Mouse (Mus musculus) spleen, adult 2 months (tissue): ENCODE measurements around the gene Swap70. TPM values are rescaled to one million over a fixed set of nuclear protein-coding genes. Genes with fewer than 3 reads are reported as not detected.

ENCODE experiments used
- DNase-seq, 2 experiments: peaks; one replicate each; pipeline versions ENCODE4 v3.0.0 to v3.0.0-alpha.2; 2012 to 2021; ENCODE audit warnings: low spot score in 2 of 2, low read depth in 1 of 2
- H3K27ac ChIP-seq: fragments of 200-500 bp; 2 replicates; pipeline ENCODE4 v1.5.1; 2012; ENCODE audit warnings: low read length, inconsistent platforms; ENCODE audit not compliant: insufficient read depth
- H3K27me3 ChIP-seq: fragments of 200-500 bp; 2 replicates; pipeline ENCODE4 v1.6.1; 2012; ENCODE audit warnings: mild to moderate bottlenecking, moderate library complexity, low read length, inconsistent platforms; ENCODE audit not compliant: control insufficient read depth, insufficient read depth
- H3K36me3 ChIP-seq: fragments of 200-500 bp; 2 replicates; pipeline ENCODE4 v1.6.1; 2012; ENCODE audit warnings: mild to moderate bottlenecking, low read length, inconsistent platforms; ENCODE audit not compliant: control insufficient read depth, insufficient read depth
- H3K4me1 ChIP-seq: fragments of 200-500 bp; 2 replicates; pipeline ENCODE4 v1.6.1; 2011; ENCODE audit warnings: inconsistent platforms; ENCODE audit not compliant: control insufficient read depth, insufficient read depth, insufficient read length
- H3K4me3 ChIP-seq: fragments of 200-500 bp; 2 replicates; pipeline ENCODE4 v1.5.1; 2011; ENCODE audit warnings: mild to moderate bottlenecking, inconsistent platforms; ENCODE audit not compliant: insufficient read depth, insufficient read length; ENCODE audit errors: extremely low read depth
- CTCF ChIP-seq: fragments of 200-500 bp; IDR thresholded peaks from 2 replicates; pipeline ENCODE4 v1.5.1; 2011; ENCODE audit warnings: mild to moderate bottlenecking, inconsistent platforms; ENCODE audit not compliant: insufficient read depth, insufficient read length, insufficient replicate concordance; ENCODE audit errors: extremely low read depth
- POLR2A ChIP-seq: fragments of 200-500 bp; IDR thresholded peaks from 2 replicates; pipeline ENCODE4 v1.6.1; 2011; ENCODE audit warnings: low read depth, low read length, inconsistent platforms
- WGBS: fragments of 180-500 bp; shearing (Covaris S2); methylation state at CpG from one replicate; pipeline ENCODE4 v1.1.7; 2018; 5-methylcytosine and 5-hydroxymethylcytosine counted together
- polyA plus RNA-seq: library from polyadenylated mRNA; depleted of rRNA; stranded (reverse); fragments of >200 nt; gene quantifications from 2 replicates; pipeline ENCODE4 v1.2.3, GENCODE M21; 2012; rRNA removed

The Swap70 gene
- polyA plus RNA-seq, 1 experiment: 69.7 TPM

DNA sequence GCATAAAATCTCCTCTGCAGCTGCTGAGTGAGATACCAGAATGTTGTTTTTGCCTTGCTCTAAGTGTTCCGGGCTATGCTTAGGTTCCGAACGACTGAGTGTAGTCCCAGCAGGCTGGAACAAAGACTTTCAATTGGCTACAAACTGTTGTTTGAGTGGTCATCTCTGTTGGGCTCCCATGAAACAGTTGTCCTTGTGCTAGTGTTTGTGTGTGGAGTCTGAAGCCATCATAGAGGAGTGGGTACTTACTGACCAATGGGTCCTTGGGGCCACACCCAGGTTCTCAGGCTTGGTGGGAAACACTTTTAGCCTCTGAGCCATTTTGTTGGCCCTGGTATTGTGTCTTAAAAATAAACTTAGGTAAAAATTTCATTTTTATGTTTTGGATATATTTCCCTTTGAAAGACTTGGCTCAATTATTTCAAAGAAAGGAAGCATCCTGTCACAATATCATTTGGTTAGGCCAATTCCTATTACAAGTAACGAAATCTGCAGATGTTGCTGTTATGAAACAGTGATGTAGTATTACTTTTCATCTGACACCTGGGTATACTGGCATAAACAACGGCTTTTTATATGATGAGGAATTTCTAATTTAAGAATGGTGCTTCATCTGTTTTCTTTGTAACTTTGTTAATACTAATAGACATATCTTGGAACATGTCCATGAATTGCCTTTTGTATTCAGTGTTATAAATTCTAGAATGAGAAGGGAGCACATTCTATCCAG, 104.0 kb downstream of the Swap70 start:
- Histone ChIP-seq H3K4me1 (no peaks in the 10 kb centered on the region), H3K27ac (no peak overlapping the region), H3K4me3 (no peak overlapping the region), H3K27me3 (no peaks in the 10 kb centered on the region), H3K36me3 (no peaks in the 10 kb centered on the region; the same call in 1 of the 2 replicates)
- 94% methylated on average over 5 of the region's 5 CpGs for WGBS
- no peak for DNase-seq
- no peak for TF ChIP-seq CTCF
- TF ChIP-seq POLR2A: no peak

Other genes with a start within 250 kb of the Swap70 start
- gene Tmem41b, start 234.8 kb upstream of the Swap70 start, polyA plus RNA-seq: 8.0 and 11.6 TPM in 2 replicates
- 16.3 and 22.3 TPM in 2 replicates for gene Ipo7, start 203.4 kb upstream of the Swap70 start, polyA plus RNA-seq
- gene Zfp143, start 160.5 kb upstream of the Swap70 start, polyA plus RNA-seq: 14.9 and 15.6 TPM in 2 replicates
- gene Wee1, start 99.7 kb upstream of the Swap70 start, polyA plus RNA-seq: 3.9 and 5.8 TPM in 2 replicates